Mouse (Mus musculus) cerebellum, adult 2 months (tissue): ENCODE measurements around the gene Asic1. TPM values are rescaled to one million over a fixed set of nuclear protein-coding genes. Genes with fewer than 3 reads are reported as not detected.

Experiments
- DNase-seq, 2 experiments: peaks; one replicate each; pipeline ENCODE4 v3.0.0; 2021
- H3K27ac ChIP-seq: fragments of 200-500 bp; 2 replicates; pipeline ENCODE4 v1.5.1; 2012; ENCODE audit warnings: low read length, control low read depth, inconsistent platforms; ENCODE audit not compliant: insufficient read depth
- H3K27me3 ChIP-seq: fragments of 200-500 bp; 2 replicates; pipeline ENCODE4 v1.6.1; 2012; ENCODE audit warnings: inconsistent platforms, mild to moderate bottlenecking, low read length, moderate library complexity; ENCODE audit not compliant: control insufficient read depth, insufficient read depth
- H3K4me1 ChIP-seq: fragments of 200-500 bp; 2 replicates; pipeline ENCODE4 v1.6.1; 2011; ENCODE audit warnings: low read length; ENCODE audit not compliant: control insufficient read depth, insufficient read depth
- H3K4me3 ChIP-seq: fragments of 200-500 bp; replicated peaks from 2 replicates; pipeline ENCODE3; 2011; ENCODE audit warnings: mild to moderate bottlenecking, low read depth, low read length, control low read depth; ENCODE audit not compliant: insufficient read depth
- CTCF ChIP-seq: fragments of 200-500 bp; IDR thresholded peaks from 2 replicates; pipeline ENCODE4 v1.5.1; 2011; ENCODE audit warnings: low read depth, mild to moderate bottlenecking, control low read depth, low read length, moderate library complexity, borderline replicate concordance; ENCODE audit not compliant: insufficient read depth
- POLR2A ChIP-seq: fragments of 200-500 bp; IDR thresholded peaks from 2 replicates; pipeline ENCODE4 v1.6.1; 2011; ENCODE audit warnings: low read length, control low read depth, borderline replicate concordance; ENCODE audit not compliant: insufficient read depth
- WGBS: fragments of 180-500 bp; shearing (Covaris S2); methylation state at CpG from one replicate; pipeline ENCODE4 v1.1.7; 2018; 5-methylcytosine and 5-hydroxymethylcytosine counted together
- polyA plus RNA-seq: library from polyadenylated mRNA; depleted of rRNA; stranded (reverse); fragments of >200 nt; gene quantifications from 2 replicates; pipeline ENCODE4 v1.2.3, GENCODE M21; 2012

The Asic1 gene
- polyA plus RNA-seq, 1 experiment = 102 TPM

DNA sequence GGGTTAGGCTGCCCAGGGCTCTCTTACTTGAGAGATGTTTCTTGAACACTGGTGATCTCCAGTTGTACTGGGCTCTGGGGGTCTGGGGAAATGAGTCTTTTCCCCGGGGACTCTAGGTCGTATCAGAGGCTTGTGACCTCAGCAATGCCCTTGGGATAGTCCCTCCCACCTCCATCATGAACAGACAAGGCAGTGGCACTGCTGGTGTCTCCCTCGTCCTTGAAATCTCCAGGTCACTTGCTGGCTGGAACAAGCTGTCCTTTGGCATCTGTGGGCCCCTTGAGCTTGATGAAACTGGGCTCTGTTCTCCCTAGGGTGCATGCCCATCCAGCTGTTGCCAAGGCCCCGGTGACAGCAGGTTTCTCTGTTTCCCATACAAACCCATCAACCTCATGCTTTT lies 44.0 kb downstream of the Asic1 start:
- Histone ChIP-seq H3K4me3 (no peak overlapping the region), H3K27me3 (no peaks in the 10 kb centered on the region), H3K4me1 (peaks cover 41% of the 10 kb centered on the region), H3K27ac (peak overlapping the region; percentile 56)
- WGBS = 47% methylated on average over 4 of the region's 4 CpGs
- TF ChIP-seq CTCF (no peak), POLR2A (no peak)
- no peak for DNase-seq

DNA sequence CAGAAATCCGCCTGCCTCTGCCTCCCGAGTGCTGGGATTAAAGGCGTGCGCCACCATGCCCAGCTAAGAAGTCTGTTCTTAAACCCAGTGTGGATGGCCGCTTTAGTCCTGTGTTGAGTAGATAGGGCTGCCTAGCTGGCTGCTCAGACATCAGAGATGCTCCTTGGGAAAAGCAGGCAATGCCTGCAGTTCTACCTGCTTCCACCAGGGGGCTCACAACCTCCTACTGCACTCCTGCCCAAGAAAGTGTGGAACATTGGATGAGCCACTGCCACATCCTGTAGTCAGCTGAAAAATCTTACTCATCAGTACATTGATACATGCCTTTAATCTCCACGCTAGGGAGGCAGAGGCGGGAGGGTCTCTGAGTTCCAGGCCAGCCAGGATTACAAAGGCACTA lies 44.7 kb downstream of the Asic1 start:
- H3K27ac ChIP-seq = peak overlapping the region; percentile 93; the same call in 1 of the 2 replicates
- DNase-seq = peak; percentile 89 to 90
- H3K4me3 ChIP-seq = no peak overlapping the region
- TF ChIP-seq CTCF (peak; percentile 94), POLR2A (no peak)
- H3K4me1 ChIP-seq = peaks cover 41% of the 10 kb centered on the region
- no peaks in the 10 kb centered on the region for H3K27me3 ChIP-seq
- 40% methylated on average over 7 of the region's 7 CpGs for WGBS

DNA sequence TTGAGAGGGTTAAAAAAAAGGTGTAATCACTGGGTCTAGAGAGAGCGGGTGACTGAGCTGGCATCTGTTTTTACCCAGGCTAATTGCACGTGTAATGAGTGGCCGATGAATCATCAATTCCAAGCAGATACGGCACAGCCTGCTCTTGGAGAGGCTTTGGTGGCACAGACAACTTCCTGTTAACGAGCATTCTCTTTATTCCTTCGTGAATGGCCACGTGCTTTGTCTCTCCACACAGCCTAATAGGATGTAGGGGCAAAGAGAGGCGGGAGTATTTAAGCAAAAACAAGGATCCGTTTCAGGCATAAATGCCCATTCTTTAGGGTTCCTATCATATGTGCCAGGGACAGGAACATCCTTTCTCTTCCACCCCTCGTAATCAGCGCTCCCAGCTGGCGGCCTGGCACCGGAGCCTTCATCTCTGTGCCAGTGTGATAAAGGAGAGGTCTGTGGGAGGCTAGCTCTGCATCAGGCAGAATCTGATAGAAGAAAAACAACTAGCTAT lies 45.2 kb downstream of the Asic1 start:
- peak; percentile 67 for DNase-seq
- WGBS = 11% methylated on average over 13 of the region's 13 CpGs
- peak overlapping the region; percentile 93 for H3K27ac ChIP-seq
- no peaks in the 10 kb centered on the region for H3K27me3 ChIP-seq
- peaks cover 41% of the 10 kb centered on the region for H3K4me1 ChIP-seq
- H3K4me3 ChIP-seq = no peak overlapping the region
- TF ChIP-seq CTCF (no peak), POLR2A (no peak)

DNA sequence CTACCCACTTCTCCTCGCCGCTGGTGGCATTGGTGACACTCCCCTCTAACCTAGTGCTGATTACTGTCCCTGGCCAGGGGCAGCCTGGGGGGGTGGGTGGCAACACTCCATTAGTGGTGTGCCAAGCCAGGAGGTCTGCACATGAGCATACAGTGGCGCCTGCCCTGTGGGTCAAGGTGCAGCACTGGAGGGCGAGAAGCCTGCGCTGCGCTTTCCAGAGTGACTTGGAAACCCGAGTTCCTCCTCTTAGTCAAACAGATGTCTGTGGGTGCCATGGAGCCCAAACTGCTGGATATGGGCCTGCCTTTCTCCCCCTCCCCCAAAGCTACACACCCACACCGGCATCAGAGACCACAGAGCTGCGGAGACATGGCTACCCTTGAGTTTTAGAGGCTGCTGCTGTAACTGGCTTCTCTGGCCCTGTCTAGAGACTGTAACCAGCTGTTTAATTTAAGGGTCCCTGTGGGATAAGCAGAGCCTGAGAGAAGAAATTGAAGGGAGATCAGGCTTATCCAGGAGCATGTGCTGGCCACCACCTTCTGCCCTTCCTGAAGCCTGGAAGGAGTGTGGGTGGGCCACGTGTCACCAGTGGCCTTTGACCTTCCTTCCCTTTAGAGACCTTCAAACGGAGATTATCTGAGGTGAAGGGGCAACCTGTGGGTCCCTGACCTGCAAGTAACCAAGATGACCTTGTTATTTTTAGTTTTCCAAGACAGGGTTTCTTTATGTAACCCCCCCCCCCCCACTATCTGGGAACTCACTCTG lies 46.0 kb downstream of the Asic1 start:
- peaks cover 44% of the 10 kb centered on the region for H3K4me1 ChIP-seq
- no peak overlapping the region for H3K4me3 ChIP-seq
- no peak for DNase-seq
- WGBS = 69% methylated on average over 11 of the region's 11 CpGs
- H3K27me3 ChIP-seq = no peaks in the 10 kb centered on the region
- no peak for TF ChIP-seq CTCF
- TF ChIP-seq POLR2A = no peak
- H3K27ac ChIP-seq = peak overlapping the region; percentile 93

DNA sequence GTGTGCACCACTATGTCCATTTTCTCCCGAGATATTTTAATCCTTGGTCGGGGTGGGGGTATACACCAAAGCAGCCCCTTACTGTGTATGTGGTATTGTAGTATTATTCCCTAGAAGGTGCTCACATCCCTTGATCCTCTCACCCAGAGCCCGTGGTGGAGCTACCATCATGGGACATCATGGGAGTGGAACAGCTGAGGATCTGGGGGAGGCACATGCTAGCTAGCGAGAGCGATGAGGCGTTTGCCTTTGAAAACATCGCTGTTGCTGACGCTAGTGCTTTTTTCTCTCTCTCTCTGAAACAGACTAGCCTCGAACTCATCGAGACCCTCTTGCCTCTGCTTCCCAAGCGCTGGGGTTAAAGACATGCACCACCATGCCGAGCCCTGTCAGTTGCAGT lies 46.6 kb downstream of the Asic1 start:
- TF ChIP-seq CTCF (no peak), POLR2A (no peak)
- 42% methylated on average over 12 of the region's 12 CpGs for WGBS
- Histone ChIP-seq H3K27ac (peak overlapping the region; percentile 93), H3K4me1 (peaks cover 44% of the 10 kb centered on the region), H3K4me3 (peak overlapping the region; percentile 13), H3K27me3 (no peaks in the 10 kb centered on the region)
- no peak for DNase-seq

DNA sequence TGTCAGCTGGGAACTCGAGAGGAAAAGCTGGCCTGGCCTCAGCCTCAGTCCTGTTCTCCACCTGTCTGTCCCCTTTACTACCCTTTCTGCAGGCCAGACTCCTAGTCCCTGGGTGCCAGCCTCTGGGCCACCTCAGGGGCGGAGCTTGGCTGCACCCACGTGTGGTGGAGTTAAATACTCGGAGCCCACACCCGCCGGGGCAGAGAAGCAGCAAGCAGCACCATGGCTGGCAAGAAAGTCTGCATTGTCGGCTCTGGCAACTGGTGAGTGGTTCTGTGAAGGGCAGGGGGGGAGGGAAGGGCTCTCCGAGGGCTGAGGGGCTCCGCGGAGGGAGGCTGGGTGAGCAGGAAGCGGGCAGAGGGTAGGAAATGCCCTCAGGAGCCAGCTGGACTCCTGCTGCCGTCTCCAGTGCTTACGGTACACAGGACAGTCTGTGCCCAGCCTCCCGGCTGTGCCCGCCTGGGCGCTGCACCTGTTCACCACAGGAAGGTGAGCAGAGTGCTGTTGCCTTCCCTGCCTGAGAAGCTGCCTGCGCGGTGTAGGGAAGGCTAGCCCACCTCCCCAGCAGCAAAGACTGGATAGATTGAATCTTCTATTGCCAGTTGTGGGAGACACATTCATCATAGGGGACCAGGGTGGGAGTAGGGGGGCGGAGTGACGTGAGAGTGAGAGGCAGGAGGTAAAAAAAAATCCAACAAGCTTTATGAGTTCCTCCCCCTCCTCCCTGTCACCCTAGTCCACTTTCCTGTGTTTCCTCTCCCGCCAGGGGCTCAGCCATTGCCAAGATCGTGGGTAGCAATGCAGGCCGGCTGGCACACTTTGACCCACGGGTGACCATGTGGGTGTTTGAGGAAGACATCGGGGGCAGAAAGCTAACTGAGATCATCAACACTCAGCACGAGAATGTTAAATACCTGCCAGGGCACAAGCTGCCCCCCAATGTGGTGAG lies 47.5 kb downstream of the Asic1 start, which contains the start of gene Gpd1:
TSS of gene Gpd1 (plus strand) at position 130 of the 949 bp plus-strand sequence.
- TF ChIP-seq POLR2A (peak; percentile 85), CTCF (no peak)
- no peaks in the 10 kb centered on the region for H3K27me3 ChIP-seq
- H3K4me3 ChIP-seq = peak within 1 kb of the TSS; percentile 52
- peak within 1 kb of the TSS; percentile 95 for H3K27ac ChIP-seq
- peak; percentile 88 to 89 for DNase-seq
- H3K4me1 ChIP-seq = peaks cover 44% of the 10 kb centered on the region
- 5% methylated on average over 26 of the region's 26 CpGs for WGBS

DNA sequence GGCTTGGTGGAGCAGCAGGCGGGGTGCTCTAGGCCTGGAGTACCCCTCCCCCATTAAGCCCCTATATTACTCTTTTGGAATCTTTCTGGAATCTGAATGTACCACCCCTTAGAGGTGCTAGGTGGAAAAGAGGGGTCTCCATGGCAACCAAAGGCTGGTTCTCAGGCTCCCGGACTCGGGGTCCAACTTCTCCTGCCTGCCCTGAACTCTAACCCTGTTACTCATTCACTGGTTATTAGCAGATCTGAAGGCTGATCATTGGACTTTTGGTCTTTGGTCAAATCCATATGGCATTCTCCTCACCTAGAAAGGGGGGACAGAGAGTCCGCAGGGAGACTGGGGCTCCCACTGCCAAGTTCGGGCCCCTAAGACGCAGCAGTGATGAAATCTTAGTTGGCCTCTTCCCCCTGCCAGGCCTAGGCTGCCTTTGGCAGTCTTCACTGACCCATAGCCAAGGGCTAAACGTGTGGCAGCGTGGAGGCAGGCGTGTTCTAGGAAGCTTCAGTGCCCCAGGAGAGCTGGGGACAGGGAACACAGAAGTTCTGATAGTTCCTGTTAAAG lies 48.4 kb downstream of the Asic1 start:
- H3K4me1 ChIP-seq = peaks cover 52% of the 10 kb centered on the region
- peak; percentile 68 to 73 for DNase-seq
- TF ChIP-seq CTCF = no peak
- no peak for TF ChIP-seq POLR2A
- peak overlapping the region; percentile 95 for H3K27ac ChIP-seq
- peak overlapping the region; percentile 52 for H3K4me3 ChIP-seq
- no peaks in the 10 kb centered on the region for H3K27me3 ChIP-seq
- WGBS = 18% methylated on average over 9 of the region's 9 CpGs
